Mouse (Mus musculus) left cerebral cortex, postnatal 10 days (tissue): ENCODE results near the gene Tmcc2. TPM values are rescaled to one million over a fixed set of nuclear protein-coding genes. Genes with fewer than 3 reads are reported as not detected.

Source experiments
- DNase-seq, 2 experiments: peaks; one replicate each; pipeline ENCODE4 v3.0.0; 2021 to 2022; ENCODE audit warnings: low spot score in 2 of 2, mixed read lengths in 1 of 2; ENCODE audit errors: extremely low spot score in 1 of 2
- intact Hi-C: fragments of 180-260 bp; cut with DNase I; formaldehyde crosslinking; loops from one replicate; pipeline ENCODE4 v1.15.1; 2025
- total RNA-seq, 2 experiments: library from RNA; stranded (reverse); gene quantifications; 2 replicates each; pipeline ENCODE4 v1.2.3; 2021

Gene Tmcc2
- total RNA-seq, 2 experiments from 2014 or later = 141 to 143 TPM

- DNase-seq = no peak
- intact Hi-C loops = no loop called here
Measured at GRCm38 (mm10) chr1:132329656-132330055, 61.4 kb downstream of the Tmcc2 start.

- no peak for DNase-seq
- intact Hi-C loops = no loop called here
Measured at GRCm38 (mm10) chr1:132328565-132328964, 62.5 kb downstream of the Tmcc2 start.

GRCm38 (mm10) chr1:132327477-132327876, 63.6 kb downstream of the Tmcc2 start:
- DNase-seq = no peak
- intact Hi-C loops = no loop called here

GRCm38 (mm10) chr1:132326777-132327176, 64.3 kb downstream of the Tmcc2 start:
- intact Hi-C loops = no loop called here

GRCm38 (mm10) chr1:132322711-132323542, 68.2 kb downstream of the Tmcc2 start:
- DNase-seq = peak in 1 of 2 experiments; percentile 47
- intact Hi-C loops = no loop called here

More at GRCm38 (mm10) chr1:132326777-132327176, 64.3 kb downstream of the Tmcc2 start:
- no peak for DNase-seq

- DNase-seq = no peak
- intact Hi-C loops = no loop called here
Measured at GRCm38 (mm10) chr1:132321821-132322580, 69.1 kb downstream of the Tmcc2 start.

GRCm38 (mm10) chr1:132319242-132319641, 71.8 kb downstream of the Tmcc2 start:
- intact Hi-C loops = no loop called here
- DNase-seq = peak in 1 of 2 experiments; percentile 79

- no peak for DNase-seq
- intact Hi-C loops = no loop called here
Measured at GRCm38 (mm10) chr1:132317894-132318863, 72.9 kb downstream of the Tmcc2 start.

GRCm38 (mm10) chr1:132317413-132317812, 73.7 kb downstream of the Tmcc2 start:
- DNase-seq = no peak
- intact Hi-C loops = no loop called here

- DNase-seq = no peak
- intact Hi-C loops = no loop called here
Measured at GRCm38 (mm10) chr1:132316625-132316994, 74.5 kb downstream of the Tmcc2 start.

- DNase-seq = peak; percentile 70 to 91
- intact Hi-C loops = no loop called here
Measured at GRCm38 (mm10) chr1:132315889-132316624, 75.0 kb downstream of the Tmcc2 start, which contains the start of gene Nuak2. Gene Nuak2, plus strand, starts transcription at chr1:132316126.

GRCm38 (mm10) chr1:132312703-132313102, 78.4 kb downstream of the Tmcc2 start:
- no peak for DNase-seq
- intact Hi-C loops = loop anchor here (2.0 kb wide), 1 partner anchor 42 kb away; no protein-coding TSS in a partner anchor

GRCm38 (mm10) chr1:132312043-132312442, 79.0 kb downstream of the Tmcc2 start:
- intact Hi-C loops = loop anchor here (2.0 kb wide), 1 partner anchor 43 kb away; no protein-coding TSS in a partner anchor

GRCm38 (mm10) chr1:132311174-132311859, 79.8 kb downstream of the Tmcc2 start:
- no peak for DNase-seq
- intact Hi-C loops = no loop called here

More at GRCm38 (mm10) chr1:132312043-132312442, 79.0 kb downstream of the Tmcc2 start:
- DNase-seq = no peak

- intact Hi-C loops = no loop called here
- no peak for DNase-seq
Measured at GRCm38 (mm10) chr1:132310754-132311153, 80.3 kb downstream of the Tmcc2 start.

- DNase-seq = no peak
- intact Hi-C loops = loop anchor here (5.0 kb wide), 3 partner anchors 96 to 186 kb away; no protein-coding TSS in a partner anchor
Measured at GRCm38 (mm10) chr1:132308674-132309073, 82.4 kb downstream of the Tmcc2 start.

GRCm38 (mm10) chr1:132307962-132308361, 83.1 kb downstream of the Tmcc2 start:
- intact Hi-C loops = loop anchor here (5.0 kb wide), 3 partner anchors 96 to 186 kb away; no protein-coding TSS in a partner anchor
- DNase-seq = no peak
